Mouse (Mus musculus): ENCODE measurements around the gene Lypd5.
A peak's percentile ranks its signal among the peaks of the same experiment; 100 is the strongest.

Lypd5 gene

GRCm38 (mm10) chr7:24359269-24359668, 10.3 kb downstream of the Lypd5 start:
- DNase-seq (ENCODE audit: low read depth, low spot score) = no peak

DNA sequence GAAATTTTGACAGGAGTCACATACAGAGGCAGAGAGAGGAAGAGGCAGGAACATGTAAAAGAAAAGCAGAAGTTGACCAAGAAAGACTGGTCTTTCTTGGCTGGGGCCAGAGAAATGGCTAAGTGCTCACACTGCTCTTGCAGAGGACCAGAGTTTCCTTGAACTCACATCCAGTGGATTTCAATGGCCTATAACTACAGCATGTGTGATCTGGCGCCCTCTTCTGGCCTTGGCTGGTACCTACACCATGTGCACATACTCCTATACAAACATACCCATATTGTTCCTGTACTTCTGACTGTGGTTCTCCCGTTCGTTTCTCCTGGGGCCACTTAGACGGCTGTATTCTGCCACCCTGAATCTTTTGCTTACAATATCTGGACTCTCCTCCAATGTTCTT, 12.0 kb downstream of the Lypd5 start:
- no peak for DNase-seq (ENCODE audit: low read depth, low spot score)

DNA sequence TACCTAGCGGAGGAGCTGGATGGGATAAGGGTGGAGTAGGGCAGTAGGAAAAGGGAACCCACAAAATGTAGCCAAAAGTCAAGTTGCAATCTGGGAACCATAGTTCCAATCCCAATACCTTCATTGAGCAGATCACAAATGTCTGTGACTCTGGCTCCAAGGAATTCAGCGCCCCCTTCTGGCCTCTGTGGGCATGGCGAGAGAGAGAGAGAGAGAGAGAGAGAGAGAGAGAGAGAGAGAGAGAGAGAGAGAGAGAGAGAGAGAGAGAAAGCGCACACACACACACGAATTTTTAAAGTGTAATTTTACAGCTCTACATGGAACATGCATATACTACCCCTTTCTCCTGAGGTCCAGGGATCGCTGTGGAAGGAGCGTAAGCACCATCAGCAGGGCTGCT, 14.2 kb downstream of the Lypd5 start:
- DNase-seq (ENCODE audit: low read depth, low spot score) = no peak

GRCm38 (mm10) chr7:24364827-24365226, 15.8 kb downstream of the Lypd5 start:
- DNase-seq (ENCODE audit: low read depth, low spot score) = peak; percentile 61

- DNase-seq (ENCODE audit: low read depth, low spot score) = no peak
Observed at GRCm38 (mm10) chr7:24365258-24366014, 16.4 kb downstream of the Lypd5 start.

- no peak for DNase-seq (ENCODE audit: low read depth, low spot score)
Observed at GRCm38 (mm10) chr7:24366716-24367632, 18.0 kb downstream of the Lypd5 start.

DNA sequence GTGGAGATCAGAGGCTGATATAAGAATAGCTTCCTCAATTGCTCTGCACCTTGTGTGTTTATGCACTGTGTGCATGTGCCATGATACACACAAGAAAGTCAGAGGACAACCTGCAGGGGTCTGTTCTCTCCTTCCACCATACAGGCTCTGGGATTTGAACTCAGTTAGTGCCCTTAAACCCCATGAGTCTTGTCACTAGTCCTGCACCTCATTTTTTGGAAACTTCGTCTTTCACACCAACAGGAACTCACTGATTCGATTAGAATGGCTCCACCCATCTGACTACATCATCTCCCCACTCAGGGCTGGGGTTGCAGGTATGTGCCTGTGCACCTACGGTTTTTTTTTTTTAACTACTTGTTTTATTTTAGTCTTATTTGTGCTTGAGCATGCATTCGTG, 19.2 kb downstream of the Lypd5 start:
- DNase-seq (ENCODE audit: low read depth, low spot score) = no peak

- DNase-seq (ENCODE audit: low read depth, low spot score) = no peak
Observed at GRCm38 (mm10) chr7:24368946-24369345, 19.9 kb downstream of the Lypd5 start.

DNA sequence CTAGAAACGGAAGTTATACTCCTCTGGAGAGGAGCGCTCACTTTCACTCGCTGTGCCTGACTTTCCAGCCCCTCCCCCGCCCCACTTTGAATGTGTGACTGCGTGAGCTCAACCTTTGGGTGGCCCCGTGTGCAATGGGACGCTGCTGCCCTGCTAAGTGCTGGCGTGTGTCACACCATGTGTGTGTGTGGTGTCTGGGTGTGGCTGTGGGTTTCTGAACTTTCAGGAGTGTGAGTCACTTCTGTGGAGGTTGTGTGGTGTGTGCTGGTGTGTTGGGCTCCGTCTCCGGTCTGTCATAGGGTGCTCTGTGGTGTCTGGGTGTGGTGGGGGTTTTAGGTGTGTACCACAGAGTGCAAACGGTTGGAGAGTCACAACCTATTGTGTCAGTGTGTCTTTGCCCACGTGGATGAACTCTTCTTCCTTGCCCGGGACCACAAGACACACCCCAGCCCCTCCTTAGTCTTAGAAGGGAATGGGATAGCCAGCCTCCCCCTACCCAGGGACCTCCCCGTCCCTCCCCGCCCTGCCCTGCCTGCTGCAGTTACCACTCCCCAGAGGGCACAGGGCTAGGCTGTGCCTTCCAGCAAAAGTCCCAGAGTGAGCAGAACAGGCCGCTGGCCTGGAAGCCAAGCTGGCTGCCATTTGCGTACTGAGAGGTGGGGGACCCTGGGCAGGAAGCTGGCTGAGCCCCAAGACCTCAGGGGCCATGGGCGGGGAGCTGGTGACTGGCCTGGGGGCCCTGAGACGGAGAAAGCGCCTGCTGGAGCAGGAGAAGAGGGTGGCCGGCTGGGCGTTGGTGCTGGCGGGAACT, 20.9 kb downstream of the Lypd5 start, which contains the start of gene Kcnn4:
Gene Kcnn4, plus strand, starts transcription at position 533 of the 811 bp plus-strand sequence.
- DNase-seq (ENCODE audit: low read depth, low spot score) = no peak

DNA sequence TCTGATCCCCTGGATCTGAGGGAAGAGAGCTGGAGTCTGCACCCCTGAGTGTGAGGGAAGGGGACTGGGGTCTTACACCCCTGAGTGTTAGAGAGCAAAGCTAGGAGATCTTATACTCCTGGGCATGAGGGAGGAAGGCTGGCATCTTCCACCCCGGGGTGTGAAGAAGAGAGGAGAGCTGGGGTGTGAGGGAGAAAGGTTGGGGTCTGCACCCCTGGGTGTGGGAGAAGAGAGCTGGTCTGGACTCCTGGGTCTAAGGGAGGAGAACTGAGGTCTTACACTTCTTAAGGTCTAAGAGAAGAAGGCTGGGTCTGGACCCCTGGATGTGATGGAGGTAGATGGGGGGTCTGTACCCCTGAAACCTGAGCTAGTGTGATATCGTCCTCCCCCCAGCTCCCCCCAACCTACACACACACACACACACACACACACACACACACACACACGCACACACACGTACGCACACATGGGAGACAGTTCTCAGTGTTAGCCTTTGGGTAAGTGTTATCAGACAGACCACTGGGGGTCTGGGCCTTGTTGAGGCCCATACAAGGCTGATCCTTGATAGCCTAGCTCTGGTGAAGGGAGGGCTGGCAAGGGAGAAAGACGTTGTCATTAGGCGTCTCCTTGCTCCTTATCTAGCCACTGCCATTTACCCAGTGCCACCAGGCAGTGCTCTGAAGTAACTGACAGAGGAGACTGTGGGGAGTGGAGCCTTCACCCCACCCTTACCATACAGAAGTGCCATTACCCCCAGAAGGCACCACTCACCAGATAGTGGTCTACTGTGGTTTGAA, 22.2 kb downstream of the Lypd5 start:
- no peak for DNase-seq (ENCODE audit: low read depth, low spot score)

GRCm38 (mm10) chr7:24371809-24372145, 22.8 kb downstream of the Lypd5 start:
- no peak for DNase-seq (ENCODE audit: low read depth, low spot score)

DNA sequence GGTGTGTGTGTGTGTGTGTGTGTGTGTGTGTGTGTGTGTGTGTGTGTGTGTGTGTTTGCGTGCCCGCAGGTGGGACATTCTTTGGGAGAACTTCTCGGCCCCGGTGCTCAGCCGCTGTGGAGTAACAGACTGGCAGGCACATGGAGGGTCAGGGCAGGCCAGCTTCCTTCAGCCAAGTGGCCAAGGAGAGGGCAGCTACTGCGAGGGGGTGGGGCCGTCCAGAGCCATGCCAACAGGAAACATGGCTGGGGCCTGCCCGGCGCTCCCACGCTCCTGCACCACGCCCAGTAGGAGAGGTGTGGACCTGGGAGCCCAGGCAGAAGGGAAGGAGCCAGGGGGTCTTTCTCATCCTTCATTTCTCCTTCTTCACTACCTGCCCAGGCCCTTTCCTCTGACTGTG, 23.3 kb downstream of the Lypd5 start:
- DNase-seq (ENCODE audit: low read depth, low spot score) = no peak

DNA sequence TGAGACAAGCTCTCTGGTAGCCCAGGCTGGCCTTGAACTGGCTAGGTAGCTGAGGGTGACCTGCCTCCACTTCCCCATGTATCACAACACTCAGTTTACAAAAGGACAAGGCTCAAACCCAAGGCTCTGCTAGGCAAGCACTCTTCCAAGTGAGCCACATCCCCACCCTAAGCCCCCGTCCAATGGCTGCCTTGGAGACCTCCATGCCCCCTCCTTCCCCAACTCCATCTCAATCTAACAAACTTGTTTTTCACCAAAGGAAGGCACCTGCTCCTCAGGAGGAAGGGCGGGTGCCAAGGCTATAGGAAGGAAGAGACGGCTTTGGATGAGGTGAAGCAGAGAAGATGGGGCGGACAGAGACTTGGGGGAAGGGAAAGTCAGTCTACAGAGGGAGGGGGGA, 23.8 kb downstream of the Lypd5 start:
- DNase-seq (ENCODE audit: low read depth, low spot score) = no peak

DNA sequence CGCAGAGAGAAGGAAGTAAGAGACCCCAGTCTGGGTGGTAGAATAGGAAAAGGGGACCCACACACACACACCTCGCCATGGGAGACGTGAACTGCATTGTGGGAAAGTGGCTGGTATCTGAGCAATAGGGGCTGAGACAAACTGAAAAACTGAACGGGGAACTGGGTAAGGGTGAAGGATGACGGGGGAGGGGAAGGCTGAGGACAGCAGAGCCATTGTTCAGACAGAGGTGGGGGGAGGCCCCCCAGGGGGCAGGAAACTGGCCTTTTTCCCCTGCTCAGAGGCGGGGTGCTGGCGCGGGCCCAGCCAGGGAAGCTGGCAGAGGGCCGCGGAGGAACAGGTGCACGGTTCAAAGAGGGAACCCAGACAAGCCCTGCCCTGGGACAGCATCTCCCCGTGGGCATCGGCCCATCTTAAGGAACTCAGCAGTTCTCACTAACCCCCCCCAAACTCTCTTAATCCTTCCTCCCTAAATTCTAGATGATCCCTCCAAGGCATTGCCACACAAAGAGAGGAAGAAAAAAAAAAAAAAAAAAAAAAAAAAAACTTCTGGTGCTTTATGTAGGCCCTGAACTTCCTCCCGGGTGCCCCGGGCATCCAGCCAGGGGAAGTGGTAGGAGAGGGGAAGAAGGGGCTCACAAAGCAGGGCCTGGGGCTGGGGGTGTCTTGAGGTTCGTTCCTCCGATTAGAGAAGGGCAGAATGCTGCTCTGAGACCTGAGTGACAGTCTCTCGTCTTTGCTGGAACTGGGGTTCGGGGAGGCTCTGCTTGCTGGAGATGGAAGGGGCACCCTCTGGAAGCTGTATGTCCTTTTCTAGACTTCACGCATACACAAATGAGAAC, 24.8 kb downstream of the Lypd5 start:
- no peak for DNase-seq (ENCODE audit: low read depth, low spot score)

DNA sequence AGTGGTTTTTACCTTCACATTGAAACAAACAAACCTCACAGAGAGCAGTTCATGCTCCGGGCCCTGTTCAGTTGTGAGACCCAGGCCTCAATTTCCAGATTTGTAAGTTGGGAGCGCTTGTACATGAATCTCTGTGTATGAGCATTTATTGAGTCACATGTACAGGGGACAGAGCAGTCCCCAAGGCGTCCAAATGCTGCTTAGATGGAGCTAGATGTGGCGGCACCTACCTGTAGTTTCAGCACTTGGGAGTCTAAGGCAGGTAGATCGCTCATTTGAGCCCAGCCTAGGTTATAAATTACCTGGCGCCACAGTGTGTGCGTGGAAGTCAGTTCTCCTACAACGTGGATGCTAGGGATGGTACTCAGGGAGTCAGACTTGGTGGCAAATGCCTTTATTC, 27.5 kb downstream of the Lypd5 start:
- no peak for DNase-seq (ENCODE audit: low read depth, low spot score)

GRCm38 (mm10) chr7:24377091-24377865, 28.3 kb downstream of the Lypd5 start:
- no peak for DNase-seq (ENCODE audit: low read depth, low spot score)

DNA sequence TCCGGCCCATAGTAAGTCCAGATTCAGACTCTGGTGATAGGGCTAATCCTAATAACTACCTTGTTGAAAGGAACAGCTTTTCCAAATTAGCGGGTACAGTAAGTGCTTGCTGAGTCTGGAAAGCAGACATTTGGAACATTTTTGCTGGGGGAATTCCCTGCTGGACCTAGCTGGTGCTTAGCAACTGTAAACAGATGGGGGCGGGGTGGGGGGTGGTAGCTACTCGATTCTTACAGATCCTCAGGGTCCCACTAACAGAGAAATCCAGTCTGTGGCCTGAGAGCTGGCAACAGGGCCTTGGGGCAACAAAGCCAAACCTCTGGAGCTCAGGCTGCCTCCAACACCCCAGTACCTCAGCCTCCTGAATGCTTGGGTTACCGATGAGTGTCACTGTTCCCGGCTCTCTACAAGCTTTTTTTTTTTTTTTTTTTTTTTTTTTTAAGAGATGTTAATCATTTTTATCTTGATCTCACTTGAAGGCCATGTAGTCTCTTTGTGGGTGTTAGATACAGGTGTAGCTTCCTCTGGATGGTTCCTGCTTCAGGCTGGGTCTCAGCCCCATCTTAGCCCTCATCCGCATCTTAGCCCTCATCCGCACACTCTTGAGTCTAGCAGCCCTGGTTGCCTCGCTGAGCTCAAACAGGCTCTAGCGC, 29.2 kb downstream of the Lypd5 start:
- DNase-seq (ENCODE audit: low read depth, low spot score) = no peak

DNA sequence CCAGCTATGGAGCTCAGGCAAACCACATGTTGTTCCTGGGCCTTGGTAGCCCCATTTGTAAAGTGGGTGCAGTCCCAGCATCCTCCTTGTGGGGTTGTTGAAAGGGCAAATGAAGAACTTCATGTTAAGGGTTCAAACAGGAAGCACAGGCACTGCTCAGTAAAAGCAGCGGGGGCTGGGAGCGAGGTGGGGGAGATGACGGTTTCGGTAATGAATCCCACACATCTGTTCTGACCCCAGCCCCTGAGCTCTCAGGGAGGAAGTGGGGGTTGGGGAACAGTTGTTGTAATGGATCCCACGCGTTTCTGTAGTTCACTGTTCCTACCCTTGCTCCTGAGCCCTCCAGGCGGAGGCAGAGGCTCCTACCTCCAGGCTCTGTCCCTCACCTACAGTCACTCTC, 30.9 kb downstream of the Lypd5 start:
- DNase-seq (ENCODE audit: low read depth, low spot score) = no peak

DNA sequence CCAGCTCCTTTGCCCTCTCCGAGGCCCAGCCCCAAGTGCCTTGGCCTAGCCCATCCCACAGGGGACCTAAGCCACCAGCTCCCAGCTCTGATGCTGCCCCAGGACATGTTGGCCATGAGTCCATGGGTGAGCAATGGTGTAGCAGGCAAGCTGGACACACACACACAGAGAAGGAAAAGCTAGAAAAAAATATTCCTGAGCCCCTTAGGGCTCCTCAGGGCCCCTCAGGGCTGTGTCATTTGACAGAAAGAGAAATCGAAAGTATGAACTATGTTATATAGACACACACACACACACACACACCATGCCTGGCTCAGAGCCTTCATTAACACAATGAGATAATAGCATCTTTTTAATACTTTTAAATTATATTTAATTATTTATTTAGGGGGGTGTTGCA, 31.4 kb downstream of the Lypd5 start:
- no peak for DNase-seq (ENCODE audit: low read depth, low spot score)

All from brain, embryonic 18.5 days (tissue).